Mouse (Mus musculus) G1E (cell line): Measurements from ENCODE around the gene Coasy.

Experiments used
- CTCF ChIP-seq: IDR thresholded peaks from 2 replicates; pipeline ENCODE4 v1.5.1; 2012; ENCODE audit warnings: low read depth, low read length, inconsistent platforms, mixed read lengths
- GATA1 ChIP-seq: IDR thresholded peaks from 2 replicates; pipeline ENCODE4 v1.6.1; 2012; ENCODE audit warnings: borderline replicate concordance, low read length, inconsistent platforms, mixed read lengths
- TAL1 ChIP-seq: conservative IDR thresholded peaks from 2 replicates; pipeline ENCODE4 v1.6.1; 2012; ENCODE audit warnings: low read depth, low read length, inconsistent platforms, mixed read lengths

DNA sequence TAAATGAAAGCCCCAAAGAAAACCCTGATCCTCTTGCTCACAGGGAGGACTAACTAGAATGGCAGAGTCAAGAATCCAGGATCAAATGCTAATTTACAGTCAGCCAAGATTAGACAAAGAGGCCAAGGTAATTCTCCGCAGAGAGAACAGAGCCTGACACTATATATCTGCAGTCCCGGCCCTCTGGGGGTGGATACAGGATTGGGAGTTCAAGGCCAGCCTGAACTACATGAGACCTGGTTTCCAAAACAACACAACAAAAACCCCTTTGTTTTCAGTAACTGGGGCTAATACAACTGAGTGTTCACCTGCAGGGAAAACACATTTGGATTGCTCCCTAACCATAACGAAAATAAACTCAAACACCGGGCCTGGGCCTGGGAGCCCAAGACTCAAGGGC, 17.9 kb upstream of the Coasy start:
- TF ChIP-seq GATA1 (no peak), CTCF (no peak), TAL1 (no peak)
